Mouse (Mus musculus) cerebellum, adult 8-10 months (tissue): ENCODE measurements around the gene Olfr1222.
"Not testable (repeated sequence)": the region's sequence is repeated elsewhere in the genome, so short reads cannot be mapped to it uniquely, and the experiment has no call there.

Source experiments
- DNase-seq: peaks from one replicate; pipeline ENCODE4 v3.0.0; 2022

The Olfr1222 gene

DNA sequence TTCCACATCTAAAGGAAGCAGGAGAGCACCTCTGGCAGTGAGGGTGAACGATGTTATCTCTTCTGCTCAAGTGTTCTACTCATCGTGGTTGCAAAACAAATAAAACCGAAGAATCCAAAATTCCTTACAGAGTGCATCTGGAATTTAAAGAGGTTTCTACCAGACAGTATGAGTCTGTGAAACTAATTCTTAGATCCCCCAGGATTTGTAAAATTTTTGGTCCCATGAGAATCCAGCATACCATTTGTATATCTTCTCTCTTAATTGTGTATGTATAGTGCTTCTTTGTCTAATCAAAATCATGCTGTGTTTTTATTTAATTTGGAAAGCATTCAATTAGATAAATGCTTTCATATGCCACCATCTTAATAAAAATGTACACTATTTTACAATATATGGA, at the start of gene Olfr1222:
Olfr1222 (minus strand) TSS at position 101 of the 400 bp plus-strand sequence.
- DNase-seq, result no peak

DNA sequence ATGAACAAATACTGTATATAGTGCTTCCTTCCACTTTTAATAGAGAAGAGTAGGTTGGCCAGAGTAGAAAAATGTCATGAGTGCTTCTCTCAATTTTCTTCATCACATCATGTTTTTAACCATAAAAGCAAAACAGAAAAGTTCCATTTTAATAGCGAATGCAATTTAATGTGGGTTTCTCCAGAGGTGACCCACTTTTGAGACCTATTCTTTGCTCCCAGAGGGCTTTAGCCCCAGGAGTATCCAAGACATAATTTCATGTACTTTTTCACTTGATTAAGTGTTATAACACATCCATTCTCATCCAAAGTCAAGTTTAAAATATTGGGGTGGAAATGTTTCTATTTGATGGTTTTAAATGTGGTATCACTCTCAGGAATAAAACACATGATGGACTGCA, 41.7 kb upstream of the Olfr1222 start, which contains the start of gene Olfr1225:
Olfr1225 (minus strand) TSS at position 101 of the 400 bp plus-strand sequence.
- no peak for DNase-seq

DNA sequence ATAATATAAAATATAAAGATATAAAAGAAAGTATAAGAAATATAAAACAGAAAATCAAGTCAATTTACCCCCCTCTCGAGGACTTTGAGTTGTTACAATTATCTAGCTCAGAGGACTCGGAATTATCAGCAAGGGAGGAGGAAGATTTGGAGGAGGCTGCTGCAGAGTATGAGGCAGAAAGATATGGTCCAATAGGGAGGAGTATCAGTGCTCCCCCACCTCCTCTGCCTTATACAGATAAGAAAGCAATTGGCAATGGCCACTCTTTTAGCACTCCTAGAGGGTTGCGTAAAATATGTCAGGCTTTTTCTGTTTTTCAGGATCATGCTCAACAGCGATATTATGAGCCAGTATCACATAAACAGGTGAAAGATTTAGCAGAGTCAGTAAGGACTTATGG, 31.9 kb upstream of the Olfr1222 start:
- DNase-seq, result not testable (repeated sequence)

DNA sequence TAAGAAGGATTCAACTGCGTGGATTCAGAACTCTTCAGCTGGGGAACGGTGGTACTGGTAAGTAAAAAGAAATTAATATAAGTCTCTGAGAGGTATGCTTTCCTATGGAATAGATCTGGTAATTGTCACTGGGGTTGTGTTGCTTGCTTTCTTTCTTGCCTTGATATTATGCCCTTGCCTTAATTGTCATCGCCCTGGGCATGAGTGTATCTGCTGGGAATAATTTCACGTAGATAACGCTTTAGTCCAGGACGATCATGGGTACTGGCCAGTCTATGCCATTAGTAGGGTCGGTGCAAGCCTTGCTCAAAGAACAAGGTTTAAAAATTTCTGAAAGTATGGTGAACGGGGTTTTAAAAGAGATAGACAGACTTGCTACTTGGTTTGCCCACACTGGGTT, 31.1 kb upstream of the Olfr1222 start, which contains the start of gene Olfr1224-ps1:
Olfr1224-ps1 (minus strand) TSS at position 101 of the 400 bp plus-strand sequence.
- DNase-seq, result not testable (repeated sequence)

DNA sequence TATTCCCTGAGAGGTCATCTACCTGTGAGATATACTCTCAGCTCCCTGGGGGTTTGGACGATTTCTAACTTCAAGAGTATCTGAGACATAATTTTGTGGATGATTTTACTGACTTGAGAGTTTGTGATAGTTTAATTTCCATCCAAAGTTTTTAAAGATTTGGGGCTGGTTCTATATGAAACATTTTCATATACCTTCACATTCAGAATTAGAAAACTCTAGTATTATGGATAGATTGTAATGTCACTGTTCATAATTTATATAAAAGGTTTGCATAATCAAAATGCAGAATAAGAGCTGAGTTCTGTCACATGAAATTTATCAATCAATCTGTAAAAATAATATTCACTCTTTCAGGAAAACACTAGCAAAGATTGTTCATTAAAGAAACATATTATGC, 18.6 kb upstream of the Olfr1222 start, which contains the start of gene Olfr1223:
Olfr1223 (minus strand) TSS at position 101 of the 400 bp plus-strand sequence.
- DNase-seq, result no peak

DNA sequence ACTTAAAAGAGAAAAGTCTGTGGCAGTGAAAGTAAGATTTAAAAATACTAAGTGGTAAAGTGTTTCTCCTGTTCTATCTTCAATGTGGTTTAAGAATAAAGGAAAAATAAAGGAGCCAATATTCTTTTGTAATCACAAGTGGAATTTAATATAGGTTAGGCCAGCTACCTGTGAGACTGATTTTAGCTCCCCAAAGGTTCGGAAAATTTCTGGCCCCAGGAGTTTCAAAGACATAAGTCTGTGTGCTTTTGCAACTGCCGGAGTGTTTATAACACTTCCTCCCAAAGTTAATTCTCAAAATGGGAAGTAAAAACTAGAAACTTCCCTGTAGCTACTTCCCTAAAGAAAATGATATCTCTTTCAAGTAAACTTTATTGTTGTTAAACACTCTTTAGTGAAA, 15.7 kb downstream of the Olfr1222 start, which contains the start of gene Olfr1221:
Olfr1221 (minus strand) TSS at position 101 of the 400 bp plus-strand sequence.
- no peak for DNase-seq

DNA sequence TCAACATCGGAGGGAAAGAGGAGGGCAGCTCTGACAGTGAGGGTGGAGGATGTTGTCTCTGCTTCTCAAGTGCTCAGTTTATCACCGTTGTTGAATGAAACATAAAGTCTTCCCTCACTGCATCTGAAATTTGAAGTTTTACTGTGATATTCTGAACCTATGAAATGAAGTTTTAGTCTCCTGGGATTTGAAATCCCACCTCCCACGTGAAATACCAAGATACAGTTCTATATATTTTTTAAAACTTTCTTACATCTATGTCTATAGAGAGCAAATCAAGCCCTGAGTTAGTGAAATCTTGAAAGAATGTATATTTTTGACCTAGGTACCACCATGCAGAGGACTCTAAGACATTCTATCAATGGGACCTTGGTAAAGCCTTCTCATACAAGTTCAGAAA, 26.1 kb downstream of the Olfr1222 start, which contains the start of gene Olfr1220:
Olfr1220 (minus strand) TSS at position 101 of the 400 bp plus-strand sequence.
- DNase-seq, result no peak

DNA sequence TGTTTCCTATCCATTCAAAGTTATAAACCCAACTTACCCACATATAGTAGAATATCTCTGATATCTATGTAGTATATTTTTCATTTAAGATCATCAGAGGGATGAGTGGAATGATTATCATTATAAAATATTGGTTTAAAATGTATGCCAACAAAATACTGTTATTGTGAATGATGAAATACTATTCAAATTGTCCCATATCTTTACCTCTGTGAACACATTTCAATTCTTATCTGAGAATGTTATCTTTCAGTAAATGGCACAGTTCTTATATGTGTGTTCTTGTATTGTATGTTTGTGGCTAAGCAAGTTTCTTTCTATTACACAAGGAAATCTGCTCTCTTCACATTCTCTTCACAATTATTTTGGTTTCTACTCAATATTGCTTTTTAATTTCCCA, 27.2 kb downstream of the Olfr1222 start:
- DNase-seq, result no peak

DNA sequence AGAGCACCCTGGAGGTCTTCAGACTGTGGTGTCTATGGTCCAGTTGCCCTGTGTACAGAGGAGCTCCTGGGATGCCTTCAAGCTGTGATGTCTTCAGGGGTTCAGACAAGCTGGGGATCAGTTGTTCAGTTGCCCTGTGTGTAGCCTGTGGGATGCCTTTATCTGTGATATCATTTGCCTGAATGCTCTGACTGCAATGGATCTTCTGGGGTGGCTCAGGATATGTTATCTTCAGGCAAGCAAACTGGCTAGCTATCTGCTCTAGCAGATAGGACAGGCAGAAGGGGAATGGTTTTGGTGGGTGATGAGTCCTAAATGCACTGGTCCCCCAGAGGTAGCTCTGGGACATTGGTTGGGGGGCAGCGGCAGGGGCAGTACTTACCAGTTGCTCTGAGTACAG, 39.0 kb downstream of the Olfr1222 start:
- DNase-seq, result no peak

DNA sequence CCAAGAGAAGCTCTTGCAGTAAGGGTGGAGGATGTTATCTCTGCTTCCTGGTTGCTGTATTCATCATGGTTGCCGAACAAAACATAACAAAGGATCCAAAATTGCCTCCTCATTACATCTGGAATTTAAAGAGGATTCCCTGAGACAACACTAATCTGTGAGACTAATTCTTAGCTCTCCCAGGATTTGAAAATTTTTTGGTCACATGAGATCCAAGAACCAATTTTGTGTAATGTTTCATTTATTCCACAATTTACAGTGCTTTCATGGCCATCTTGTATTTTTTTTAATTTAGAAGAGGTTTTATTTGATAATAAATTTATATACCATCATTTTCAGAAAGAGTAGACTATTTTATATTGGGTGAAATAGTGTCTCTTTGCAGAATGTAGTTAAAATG, 49.4 kb downstream of the Olfr1222 start, which contains the start of gene Olfr1219:
Olfr1219 (minus strand) TSS at position 101 of the 400 bp plus-strand sequence.
- DNase-seq, result no peak

DNA sequence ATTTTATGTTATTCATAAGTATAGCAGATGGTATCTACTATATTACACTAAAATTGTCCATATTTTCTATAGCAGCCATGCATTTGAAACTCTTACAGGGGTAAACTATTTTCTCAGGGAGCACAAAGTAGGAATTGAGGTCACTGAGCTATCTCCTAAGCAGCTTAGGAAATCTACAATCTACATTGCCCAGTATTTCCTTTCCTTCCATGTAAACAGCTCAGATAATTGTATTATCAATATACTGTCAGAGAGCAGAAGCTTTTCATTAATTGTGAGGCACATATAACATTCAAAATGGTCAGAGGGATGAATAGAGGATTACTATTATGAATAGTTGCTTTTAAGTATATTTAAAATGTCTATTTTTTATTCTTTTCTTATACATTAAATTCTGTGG, 51.4 kb downstream of the Olfr1222 start:
- DNase-seq, result no peak
